Mouse (Mus musculus): ENCODE data around the gene Spink4. TPM values are rescaled to one million over a fixed set of nuclear protein-coding genes. Genes with fewer than 3 reads are reported as not detected.

Gene Spink4
- polyA plus RNA-seq, 1 experiment from 2014 or later: not detected

DNA sequence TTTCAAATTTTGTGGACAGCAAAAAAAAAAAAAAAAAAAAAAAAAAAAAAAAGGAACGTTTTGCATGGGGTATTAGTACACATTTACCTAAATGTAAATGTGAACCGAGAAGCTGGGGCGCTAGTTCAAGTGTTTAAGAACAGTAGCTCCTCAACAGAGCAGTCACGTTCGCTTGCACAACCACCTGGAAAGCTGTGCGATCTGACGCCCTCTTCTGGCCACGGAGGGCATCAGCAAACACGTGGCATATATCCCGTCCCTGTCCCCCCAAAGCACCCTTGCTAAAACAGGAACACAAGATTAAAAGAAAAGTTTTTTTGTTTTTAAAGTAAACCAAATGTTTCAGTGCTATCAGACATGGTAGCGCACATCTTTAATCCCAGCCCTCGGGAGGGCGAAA, 51.9 kb downstream of the Spink4 start:
- Histone ChIP-seq H3K27me3 (no peaks in the 10 kb centered on the region), H3K9me3 (no peaks in the 10 kb centered on the region), H3K4me1 (replicated peaks) (peaks cover 23% of the 10 kb centered on the region), H3K4me3 (peak overlapping the region; percentile 95), H3K27ac (replicated peaks) (peak overlapping the region; percentile 93; the same call in 1 of the 2 replicates), H3K36me3 (peaks cover 21% of the 10 kb centered on the region), H3K4me2 (peak overlapping the region; percentile 80), H3K9ac (peak overlapping the region; percentile 91)
- 25% methylated on average over 13 of the region's 13 CpGs for WGBS
- ATAC-seq (ENCODE audit: low read depth): no peak

DNA sequence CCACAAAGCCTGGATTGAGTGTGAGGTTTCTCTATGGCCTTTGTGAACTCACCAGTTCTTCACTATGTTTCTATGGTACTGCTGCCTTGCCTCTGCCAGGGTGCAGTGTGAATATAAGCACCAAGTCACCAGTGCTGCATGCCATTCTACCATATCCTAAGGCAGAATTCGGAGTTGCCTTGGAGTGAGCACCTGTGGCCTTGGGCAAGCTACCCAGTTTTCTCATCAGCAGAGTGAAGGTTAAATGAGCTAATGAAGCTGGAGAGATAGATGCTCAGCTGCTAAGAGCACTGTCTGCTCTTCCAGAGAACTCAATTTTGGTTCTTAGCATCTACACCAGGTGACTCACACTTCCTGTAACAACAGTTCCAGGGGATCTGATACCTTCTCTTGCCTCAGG, 54.2 kb downstream of the Spink4 start:
- Histone ChIP-seq H3K36me3 (peaks cover 28% of the 10 kb centered on the region), H3K27me3 (no peaks in the 10 kb centered on the region), H3K4me3 (no peak overlapping the region), H3K9me3 (no peaks in the 10 kb centered on the region), H3K4me2 (no peak overlapping the region), H3K4me1 (replicated peaks) (peaks cover 23% of the 10 kb centered on the region), H3K27ac (replicated peaks) (no peak overlapping the region), H3K9ac (no peak overlapping the region)
- 95% methylated on average over 1 of the region's 1 CpGs for WGBS
- no peak for ATAC-seq (ENCODE audit: low read depth)

DNA sequence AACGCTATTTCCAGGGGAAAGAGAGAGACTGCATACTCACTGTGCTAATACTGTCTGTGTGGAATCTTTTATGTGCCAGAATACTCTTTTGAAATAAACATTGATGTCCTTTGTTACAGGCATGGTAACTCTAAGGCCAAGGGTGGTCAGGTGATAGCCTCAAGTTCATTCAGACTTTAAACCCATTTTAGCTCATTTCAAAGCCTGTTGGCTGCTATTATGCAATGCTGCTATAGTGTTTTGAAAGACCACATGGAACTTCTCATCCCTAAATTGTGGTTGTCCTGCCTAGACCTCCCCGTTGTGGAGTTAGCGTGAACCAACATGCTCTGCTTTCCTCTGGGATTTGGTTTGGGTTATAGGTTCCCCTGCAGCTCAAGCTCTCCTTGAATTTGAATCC, 55.8 kb downstream of the Spink4 start:
- Histone ChIP-seq H3K9me3 (no peaks in the 10 kb centered on the region), H3K36me3 (peaks cover 45% of the 10 kb centered on the region), H3K4me2 (no peak overlapping the region), H3K4me1 (replicated peaks) (peaks cover 14% of the 10 kb centered on the region), H3K9ac (no peak overlapping the region), H3K4me3 (no peak overlapping the region), H3K27ac (replicated peaks) (no peak overlapping the region), H3K27me3 (no peaks in the 10 kb centered on the region)
- no peak for ATAC-seq (ENCODE audit: low read depth)
- 97% methylated on average over 3 of the region's 3 CpGs for WGBS

DNA sequence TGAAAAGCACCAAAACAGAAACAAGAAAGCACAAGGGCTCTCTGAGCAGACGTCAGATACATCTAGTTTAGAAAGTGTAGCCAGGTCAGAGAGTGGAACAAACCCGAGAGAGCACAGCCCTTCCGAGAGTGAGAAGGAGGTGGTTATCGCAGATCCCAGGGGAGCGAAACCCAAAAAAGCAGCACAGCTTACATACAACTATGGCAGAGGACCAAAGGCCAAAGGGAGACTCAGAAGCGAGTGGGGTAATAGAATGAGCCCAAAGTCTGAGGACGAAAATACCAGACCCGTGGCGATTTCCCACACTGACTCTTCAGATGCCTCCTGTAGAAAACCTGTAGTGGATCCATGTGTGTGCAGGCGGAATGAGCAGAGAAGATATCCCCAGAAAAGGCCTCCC, 56.8 kb downstream of the Spink4 start:
- Histone ChIP-seq H3K9me3 (no peaks in the 10 kb centered on the region), H3K9ac (no peak overlapping the region), H3K27ac (replicated peaks) (no peak overlapping the region), H3K36me3 (peaks cover 54% of the 10 kb centered on the region), H3K4me1 (replicated peaks) (peaks cover 14% of the 10 kb centered on the region), H3K27me3 (no peaks in the 10 kb centered on the region), H3K4me2 (no peak overlapping the region), H3K4me3 (no peak overlapping the region)
- WGBS: 93% methylated on average over 10 of the region's 10 CpGs
- no peak for ATAC-seq (ENCODE audit: low read depth)

DNA sequence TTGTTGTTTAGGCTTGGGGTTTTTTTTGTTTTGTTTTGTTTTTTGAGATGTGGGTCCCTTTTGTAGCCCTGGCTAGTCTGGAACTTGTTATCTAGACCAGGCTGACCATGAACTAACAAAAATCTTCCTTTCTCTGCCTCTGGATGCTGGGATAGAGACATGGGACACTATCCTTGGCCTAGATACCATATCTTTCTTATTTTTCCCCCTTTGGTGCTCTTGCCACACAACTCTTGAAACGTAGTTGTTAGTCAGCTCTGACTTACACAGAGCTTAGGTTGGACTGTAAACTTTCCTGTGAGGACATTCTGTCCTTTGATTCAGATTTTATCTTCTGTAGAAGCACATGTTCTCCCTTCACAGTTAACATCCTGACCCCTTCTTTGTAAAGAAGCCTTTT, 59.6 kb downstream of the Spink4 start:
- Histone ChIP-seq H3K36me3 (peaks cover 72% of the 10 kb centered on the region), H3K4me1 (replicated peaks) (no peaks in the 10 kb centered on the region), H3K9me3 (no peaks in the 10 kb centered on the region), H3K4me3 (no peak overlapping the region), H3K27me3 (no peaks in the 10 kb centered on the region), H3K9ac (no peak overlapping the region), H3K27ac (replicated peaks) (no peak overlapping the region), H3K4me2 (no peak overlapping the region)
- no peak for ATAC-seq (ENCODE audit: low read depth)
- 87% methylated on average over 1 of the region's 1 CpGs for WGBS

Other genes with a start within 250 kb of the Spink4 start
- 55.4 and 56.2 TPM in 2 replicates for gene Aptx, start 216.9 kb upstream of the Spink4 start, polyA plus RNA-seq (2015; fragmentation: Nextera tagmentation; extraction: Ambion mirVana)
- 784 and 823 TPM in 2 replicates for gene Dnaja1, start 197.9 kb upstream of the Spink4 start, polyA plus RNA-seq (2015; fragmentation: Nextera tagmentation; extraction: Ambion mirVana)
- 129 and 131 TPM in 2 replicates for gene Smu1, start 162.1 kb upstream of the Spink4 start, polyA plus RNA-seq (2015; fragmentation: Nextera tagmentation; extraction: Ambion mirVana)
- gene B4galt1, start 66.0 kb upstream of the Spink4 start, polyA plus RNA-seq (2015; fragmentation: Nextera tagmentation; extraction: Ambion mirVana): 10.2 and 12.1 TPM in 2 replicates
- gene Bag1, start 28.2 kb downstream of the Spink4 start, polyA plus RNA-seq (2015; fragmentation: Nextera tagmentation; extraction: Ambion mirVana): 233 and 247 TPM in 2 replicates
- 184 and 197 TPM in 2 replicates for gene Chmp5, start 28.4 kb downstream of the Spink4 start, polyA plus RNA-seq (2015; fragmentation: Nextera tagmentation; extraction: Ambion mirVana)
- 93.2 and 103 TPM in 2 replicates for gene Nfx1, start 50.9 kb downstream of the Spink4 start, polyA plus RNA-seq (2015; fragmentation: Nextera tagmentation; extraction: Ambion mirVana)
- not detected in 2 replicates for gene Aqp7, start 128.1 kb downstream of the Spink4 start, polyA plus RNA-seq (2015; fragmentation: Nextera tagmentation; extraction: Ambion mirVana)
- 0.20 and 0.59 TPM in 2 replicates for gene Aqp3, start 178.1 kb downstream of the Spink4 start, polyA plus RNA-seq (2015; fragmentation: Nextera tagmentation; extraction: Ambion mirVana)
- gene Nol6, start 204.4 kb downstream of the Spink4 start, polyA plus RNA-seq (2015; fragmentation: Nextera tagmentation; extraction: Ambion mirVana): 30.0 and 32.6 TPM in 2 replicates
- gene Ube2r2, start 215.7 kb downstream of the Spink4 start, polyA plus RNA-seq (2015; fragmentation: Nextera tagmentation; extraction: Ambion mirVana): 70.0 and 79.9 TPM in 2 replicates

Measured in neural tube, embryonic 13.5 days (tissue).